Mouse (Mus musculus) liver, adult 2 months (tissue): Measurements from ENCODE around the gene Atp8a2. TPM values are rescaled to one million over a fixed set of nuclear protein-coding genes. Genes with fewer than 3 reads are reported as not detected.

Experiments
- DNase-seq: peaks from one replicate; pipeline ENCODE4 v3.0.0-alpha.2; 2011; ENCODE audit warnings: low read depth, low spot score; ENCODE audit errors: extremely low read depth
- H3K27ac ChIP-seq: fragments of 200-500 bp; replicated peaks from 2 replicates; pipeline ENCODE4 v1.5.1; 2012; ENCODE audit warnings: low read depth, mild to moderate bottlenecking, control low read depth, inconsistent platforms, low read length; ENCODE audit not compliant: insufficient read depth
- H3K27me3 ChIP-seq: fragments of 200-500 bp; 2 replicates; pipeline ENCODE4 v1.6.1; 2012; ENCODE audit warnings: mild to moderate bottlenecking, moderate library complexity, low read length, inconsistent platforms; ENCODE audit not compliant: control insufficient read depth, insufficient read depth
- H3K36me3 ChIP-seq: fragments of 200-500 bp; 2 replicates; pipeline ENCODE4 v1.6.1; 2012; ENCODE audit warnings: low read length, inconsistent platforms; ENCODE audit not compliant: control insufficient read depth, insufficient read depth
- H3K4me1 ChIP-seq: fragments of 200-500 bp; 2 replicates; pipeline ENCODE4 v1.6.1; 2011; ENCODE audit warnings: low read length; ENCODE audit not compliant: control insufficient read depth, insufficient read depth
- H3K4me3 ChIP-seq: fragments of 200-500 bp; 2 replicates; pipeline ENCODE4 v1.5.1; 2011; ENCODE audit warnings: low read depth, mild to moderate bottlenecking, control low read depth, low read length, moderate library complexity; ENCODE audit not compliant: insufficient read depth
- H3K79me2 ChIP-seq: fragments of 200-500 bp; 2 replicates; pipeline ENCODE4 v1.6.1; 2012; ENCODE audit warnings: inconsistent platforms, mild to moderate bottlenecking, low read length, moderate library complexity; ENCODE audit not compliant: control insufficient read depth, insufficient read depth
- H3K9ac ChIP-seq: fragments of 200-500 bp; 2 replicates; pipeline ENCODE4 v1.6.1; 2012; ENCODE audit warnings: low read depth, mild to moderate bottlenecking, control low read depth, inconsistent platforms, low read length
- CTCF ChIP-seq: fragments of 200-500 bp; IDR thresholded peaks from 2 replicates; pipeline ENCODE4 v1.5.1; 2011; ENCODE audit warnings: low read depth, low read length, control low read depth
- POLR2A ChIP-seq: fragments of 200-500 bp; IDR thresholded peaks from 2 replicates; pipeline ENCODE4 v1.6.1; 2011; ENCODE audit warnings: low read length, control low read depth; ENCODE audit not compliant: insufficient read depth; ENCODE audit errors: extremely low read depth
- WGBS: fragments of 180-500 bp; shearing (Covaris S2); methylation state at CpG from one replicate; pipeline ENCODE4 v1.1.7; 2018; 5-methylcytosine and 5-hydroxymethylcytosine counted together
- polyA plus RNA-seq: library from polyadenylated mRNA; depleted of rRNA; stranded (reverse); fragments of >200 nt; gene quantifications from 2 replicates; pipeline ENCODE4 v1.2.3, GENCODE M21; 2012
- total RNA-seq: library from RNA; depleted of rRNA; stranded (reverse); fragments of >200 nt; gene quantifications from 2 replicates; pipeline ENCODE4 v1.2.3, GENCODE M21; 2014

Atp8a2 gene
- total and polyA plus RNA-seq, 2 experiments, result 0.02 to 0.18 TPM

- WGBS, result 55% methylated on average over 5 of the region's 5 CpGs
- Histone ChIP-seq H3K4me3 (no peak overlapping the region), H3K36me3 (no peaks in the 10 kb centered on the region), H3K27ac (no peak overlapping the region), H3K79me2 (no peaks in the 10 kb centered on the region), H3K4me1 (no peaks in the 10 kb centered on the region), H3K9ac (no peak overlapping the region), H3K27me3 (no peaks in the 10 kb centered on the region)
- DNase-seq, result peak; percentile 37
- no peak for TF ChIP-seq POLR2A
- TF ChIP-seq CTCF, result 0 out of 2 replicates have a peak, but pooled peaks have one; percentile 20
Observed at GRCm38 (mm10) chr14:59604002-59604645, 592.9 kb downstream of the Atp8a2 start.

GRCm38 (mm10) chr14:59598260-59598627 is 598.7 kb downstream of the Atp8a2 start:
- H3K27ac ChIP-seq, result peak overlapping the region; percentile 62
- H3K9ac ChIP-seq, result peak overlapping the region; percentile 65
- H3K36me3 ChIP-seq, result peaks cover 7% of the 10 kb centered on the region; the same call in 1 of the 2 replicates
- TF ChIP-seq CTCF, result no peak
- no peak for TF ChIP-seq POLR2A
- peaks cover 6% of the 10 kb centered on the region for H3K4me1 ChIP-seq
- DNase-seq, result no peak
- H3K4me3 ChIP-seq, result peak overlapping the region; percentile 92
- 1% methylated on average over 8 of the region's 8 CpGs for WGBS
- H3K27me3 ChIP-seq, result no peaks in the 10 kb centered on the region
- peaks cover 5% of the 10 kb centered on the region; the same call in 1 of the 2 replicates for H3K79me2 ChIP-seq

GRCm38 (mm10) chr14:59597398-59598259 is 599.4 kb downstream of the Atp8a2 start, which contains the start of gene Cdadc1:
Cdadc1 (minus strand) TSS chr14:59597959.
- WGBS, result under 1% methylated on average over 47 of the region's 48 CpGs
- Histone ChIP-seq H3K4me3 (peak within 1 kb of the TSS; percentile 92), H3K79me2 (peaks cover 5% of the 10 kb centered on the region; the same call in 1 of the 2 replicates), H3K27me3 (no peaks in the 10 kb centered on the region), H3K9ac (peak within 1 kb of the TSS; percentile 86), H3K4me1 (peaks cover 6% of the 10 kb centered on the region), H3K27ac (peak within 1 kb of the TSS; percentile 85), H3K36me3 (peaks cover 11% of the 10 kb centered on the region; the same call in 1 of the 2 replicates)
- peak; percentile 50 for TF ChIP-seq CTCF
- peak; percentile 77 for TF ChIP-seq POLR2A
- peak; percentile 81 for DNase-seq

- Histone ChIP-seq H3K27me3 (no peaks in the 10 kb centered on the region), H3K4me1 (peaks cover 6% of the 10 kb centered on the region), H3K27ac (no peak overlapping the region), H3K79me2 (peaks cover 5% of the 10 kb centered on the region; the same call in 1 of the 2 replicates), H3K36me3 (peaks cover 24% of the 10 kb centered on the region; the same call in 1 of the 2 replicates), H3K9ac (no peak overlapping the region), H3K4me3 (no peak overlapping the region)
- TF ChIP-seq CTCF (no peak), POLR2A (no peak)
- 94% methylated on average over 3 of the region's 3 CpGs for WGBS
- DNase-seq, result no peak
Observed at GRCm38 (mm10) chr14:59594988-59595387, 602.0 kb downstream of the Atp8a2 start.

- WGBS, result 95% methylated on average over 3 of the region's 3 CpGs
- TF ChIP-seq POLR2A, result no peak
- TF ChIP-seq CTCF, result no peak
- peaks cover 42% of the 10 kb centered on the region for H3K36me3 ChIP-seq
- no peak overlapping the region for H3K27ac ChIP-seq
- peaks cover 5% of the 10 kb centered on the region; the same call in 1 of the 2 replicates for H3K79me2 ChIP-seq
- peaks cover 6% of the 10 kb centered on the region for H3K4me1 ChIP-seq
- H3K27me3 ChIP-seq, result no peaks in the 10 kb centered on the region
- no peak overlapping the region for H3K4me3 ChIP-seq
- no peak overlapping the region for H3K9ac ChIP-seq
- DNase-seq, result no peak
Observed at GRCm38 (mm10) chr14:59592593-59592992, 604.4 kb downstream of the Atp8a2 start.
